Mouse (Mus musculus) heart, adult 2 months (tissue): ENCODE measurements at regions not wholly inside any gene's neighbourhood (a gene's known extent, or its start where the extent isn't known, plus 50 kb on each side); places are given as distances from the start of the nearest gene placed in this dataset.

Source experiments
- CTCF ChIP-seq: fragments of 200-600 bp; IDR thresholded peaks from 2 replicates; pipeline ENCODE4 v1.8.1; 2022; ENCODE audit warnings: antibody characterized with exemption, mild to moderate bottlenecking, moderate library complexity
- EP300 ChIP-seq: fragments of 200-500 bp; IDR thresholded peaks from 2 replicates; pipeline ENCODE4 v1.6.1; 2011; ENCODE audit warnings: low read depth, low read length, control low read depth; ENCODE audit not compliant: insufficient read depth
- POLR2A ChIP-seq: fragments of 200-500 bp; IDR thresholded peaks from 2 replicates; pipeline ENCODE4 v1.6.1; 2011; ENCODE audit warnings: mild to moderate bottlenecking, low read depth, low read length, control low read depth; ENCODE audit not compliant: insufficient read depth

- TF ChIP-seq CTCF (no peak), POLR2A (no peak), EP300 (no peak)
Observed at GRCm38 (mm10) chr15:60111885-60112284, 95.5 kb upstream of the 4933412E24Rik start.
